Mouse (Mus musculus): ENCODE results near the gene Lpar5.

- no peak for TF ChIP-seq CTCF (IDR thresholded peaks at IDR 0.05; ENCODE audit: borderline replicate concordance, insufficient read depth, low read length)
- no peak for TF ChIP-seq POLR2A (IDR thresholded peaks at IDR 0.05; ENCODE audit: low read depth, low read length)
These were observed 51.7 kb downstream of the Lpar5 start for GRCm38 (mm10) chr6:125119387-125119786.

Measured in embryonic fibroblast, embryonic 13.5 days (primary cell).